Mouse (Mus musculus) midbrain, embryonic 16.5 days (tissue): ENCODE measurements around the gene Abhd8. TPM values are rescaled to one million over a fixed set of nuclear protein-coding genes. Genes with fewer than 3 reads are reported as not detected.

Experiments
- ATAC-seq: fragments of 200-750 bp; cut with Nextera tagmentation; 2 replicates; pipeline ENCODE4 v1.8.0; 2017; ENCODE audit warnings: moderate TSS enrichment
- H3K27ac ChIP-seq: fragments of 300-500 bp; sonication (generic); 2 replicates; pipeline ENCODE4 v1.5.1; 2014; ENCODE audit warnings: mild to moderate bottlenecking, low read length, mixed read lengths
- H3K27me3 ChIP-seq: fragments of 300-500 bp; sonication (generic); 2 replicates; pipeline ENCODE4 v1.6.1; 2014; ENCODE audit warnings: low read depth, low read length, mixed read lengths; ENCODE audit not compliant: control insufficient read depth, insufficient read depth
- H3K36me3 ChIP-seq: fragments of 300-500 bp; sonication (generic); 2 replicates; pipeline ENCODE4 v1.6.1; 2014; ENCODE audit warnings: mild to moderate bottlenecking, low read length, moderate library complexity, mixed read lengths; ENCODE audit not compliant: control insufficient read depth, insufficient read depth
- H3K4me1 ChIP-seq: fragments of 300-500 bp; sonication (generic); 2 replicates; pipeline ENCODE4 v1.6.1; 2014; ENCODE audit warnings: mild to moderate bottlenecking, low read length, mixed read lengths; ENCODE audit not compliant: control insufficient read depth, insufficient read depth
- H3K4me2 ChIP-seq: fragments of 300-500 bp; sonication (generic); 2 replicates; pipeline ENCODE4 v1.6.1; 2014; ENCODE audit warnings: mild to moderate bottlenecking, low read length, mixed read lengths
- H3K4me3 ChIP-seq: fragments of 300-500 bp; sonication (generic); 2 replicates; pipeline ENCODE4 v1.5.1; 2014; ENCODE audit warnings: low read depth, mild to moderate bottlenecking, low read length, moderate library complexity, mixed read lengths
- H3K9ac ChIP-seq: fragments of 300-500 bp; sonication (generic); 2 replicates; pipeline ENCODE4 v1.6.1; 2014; ENCODE audit warnings: low read depth, low read length, mixed read lengths
- H3K9me3 ChIP-seq: fragments of 300-500 bp; sonication (generic); replicated peaks from 2 replicates; pipeline ENCODE4 v1.6.1; 2014; ENCODE audit warnings: mild to moderate bottlenecking, low read length, mixed read lengths; ENCODE audit not compliant: control insufficient read depth, poor library complexity, severe bottlenecking
- WGBS: fragments of 180-500 bp; shearing (Covaris S2); extraction: QIAGEN DNeasy Blood & Tissue Kit; methylation state at CpG from one replicate; pipeline ENCODE4 v1.1.7; 2014; 5-methylcytosine and 5-hydroxymethylcytosine counted together
- polyA plus RNA-seq: library from polyadenylated mRNA; unstranded; fragments of >200 nt; fragmentation: Nextera tagmentation; extraction: Ambion mirVana; gene quantifications from 2 replicates; pipeline ENCODE4 v1.2.1, GENCODE M21; 2015

Gene Abhd8
- polyA plus RNA-seq, 1 experiment from 2014 or later: 176 TPM

- 26% methylated on average over 15 of the region's 15 CpGs for WGBS
- H3K4me3 ChIP-seq: no peak overlapping the region
- H3K27me3 ChIP-seq: no peaks in the 10 kb centered on the region
Observed at GRCm38 (mm10) chr8:71497881-71498501, 34.5 kb upstream of the Abhd8 start.

DNA sequence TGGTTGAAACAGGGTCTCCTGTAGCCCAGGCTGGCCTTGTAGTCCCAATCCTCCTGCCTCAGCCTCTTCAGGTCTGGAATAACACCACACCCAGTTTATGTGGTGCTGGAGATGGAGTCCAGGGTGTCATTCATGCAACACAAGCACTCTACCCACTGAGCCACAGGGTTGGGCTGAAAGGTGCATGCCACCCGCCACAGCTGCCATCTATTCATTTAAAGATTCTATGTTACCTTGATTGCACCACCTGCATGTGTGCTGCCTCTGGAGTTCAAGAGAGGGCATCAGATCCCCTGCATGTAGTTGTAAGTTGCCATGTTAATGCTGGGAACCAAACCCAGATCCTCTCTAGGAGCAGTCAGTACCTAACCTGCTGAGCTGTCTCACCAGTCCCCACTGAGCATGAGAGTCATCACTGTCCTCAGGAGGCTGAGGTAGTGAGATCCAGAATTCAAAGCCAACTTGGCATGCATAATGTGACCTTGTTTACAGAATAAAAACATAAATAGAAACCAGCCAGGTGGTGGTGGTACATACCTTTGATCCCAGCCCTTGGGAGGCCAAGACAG is 33.7 kb upstream of the Abhd8 start:
- WGBS: 96% methylated on average over 1 of the region's 1 CpGs
- no peak for ATAC-seq
- H3K9ac ChIP-seq: no peak overlapping the region
- peaks cover 7% of the 10 kb centered on the region for H3K36me3 ChIP-seq
- H3K27ac ChIP-seq: no peak overlapping the region
- no peaks in the 10 kb centered on the region; the same call in 1 of the 2 replicates for H3K4me1 ChIP-seq
- no peak overlapping the region for H3K4me2 ChIP-seq
- no peaks in the 10 kb centered on the region for H3K9me3 ChIP-seq
- no peaks in the 10 kb centered on the region for H3K27me3 ChIP-seq
- no peak overlapping the region for H3K4me3 ChIP-seq

More at GRCm38 (mm10) chr8:71497881-71498501, 34.5 kb upstream of the Abhd8 start:
- Histone ChIP-seq H3K4me1 (no peaks in the 10 kb centered on the region; the same call in 1 of the 2 replicates), H3K9ac (no peak overlapping the region), H3K9me3 (no peaks in the 10 kb centered on the region), H3K27ac (no peak overlapping the region), H3K4me2 (no peak overlapping the region), H3K36me3 (no peaks in the 10 kb centered on the region)
- no peak for ATAC-seq

- Histone ChIP-seq H3K27ac (no peak overlapping the region), H3K4me3 (no peak overlapping the region), H3K9me3 (no peaks in the 10 kb centered on the region), H3K27me3 (no peaks in the 10 kb centered on the region), H3K36me3 (peaks cover 12% of the 10 kb centered on the region), H3K4me1 (no peaks in the 10 kb centered on the region; the same call in 1 of the 2 replicates), H3K9ac (no peak overlapping the region), H3K4me2 (no peak overlapping the region)
- 53% methylated on average over 11 of the region's 11 CpGs for WGBS
- ATAC-seq: no peak
Observed at GRCm38 (mm10) chr8:71496481-71496880, 33.0 kb upstream of the Abhd8 start.

DNA sequence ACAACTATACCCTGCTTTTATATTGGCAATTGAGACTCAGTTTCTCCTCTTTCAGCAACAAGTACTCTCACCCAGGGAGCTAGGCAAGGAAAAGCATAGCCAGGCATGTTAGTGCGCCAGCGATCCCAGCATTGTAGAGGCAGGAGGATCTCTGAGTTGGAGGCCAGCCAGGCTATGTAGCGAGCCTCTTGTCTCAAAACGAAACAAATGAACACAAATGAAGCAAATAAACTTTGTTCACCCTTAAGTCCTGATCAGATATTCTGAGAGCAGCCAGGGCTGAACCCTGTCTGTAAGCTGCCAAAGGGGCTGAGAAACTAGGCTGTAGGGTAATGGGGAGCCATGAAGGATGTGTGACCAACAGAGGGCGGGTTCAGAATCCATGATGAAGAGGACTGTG is 32.4 kb upstream of the Abhd8 start:
- no peak for ATAC-seq
- 93% methylated on average over 5 of the region's 5 CpGs for WGBS
- no peak overlapping the region for H3K4me2 ChIP-seq
- no peaks in the 10 kb centered on the region for H3K9me3 ChIP-seq
- no peak overlapping the region for H3K4me3 ChIP-seq
- H3K36me3 ChIP-seq: peaks cover 12% of the 10 kb centered on the region
- no peaks in the 10 kb centered on the region for H3K27me3 ChIP-seq
- H3K9ac ChIP-seq: no peak overlapping the region
- no peaks in the 10 kb centered on the region; the same call in 1 of the 2 replicates for H3K4me1 ChIP-seq
- H3K27ac ChIP-seq: no peak overlapping the region

- 24% methylated on average over 15 of the region's 16 CpGs for WGBS
- no peak overlapping the region for H3K27ac ChIP-seq
Observed at GRCm38 (mm10) chr8:71495039-71495438, 31.6 kb upstream of the Abhd8 start.

GRCm38 (mm10) chr8:71488454-71488853 is 25.0 kb upstream of the Abhd8 start:
- Histone ChIP-seq H3K9ac (peak overlapping the region; percentile 76), H3K27me3 (no peaks in the 10 kb centered on the region), H3K36me3 (peaks cover 12% of the 10 kb centered on the region), H3K4me2 (peak overlapping the region; percentile 99), H3K4me1 (peaks cover 27% of the 10 kb centered on the region), H3K27ac (no peak overlapping the region), H3K9me3 (no peaks in the 10 kb centered on the region), H3K4me3 (peak overlapping the region; percentile 79)
- ATAC-seq: peak; percentile 84
- WGBS: 0% methylated on average over 22 of the region's 22 CpGs

More at GRCm38 (mm10) chr8:71495039-71495438, 31.6 kb upstream of the Abhd8 start:
- no peaks in the 10 kb centered on the region for H3K27me3 ChIP-seq
- H3K9ac ChIP-seq: 0 out of 2 replicates have a peak overlapping the region, but pooled peaks have one; percentile 20
- H3K4me3 ChIP-seq: no peak overlapping the region
- H3K9me3 ChIP-seq: no peaks in the 10 kb centered on the region
- H3K4me1 ChIP-seq: no peaks in the 10 kb centered on the region; the same call in 1 of the 2 replicates
- peaks cover 12% of the 10 kb centered on the region for H3K36me3 ChIP-seq
- peak; percentile 51 for ATAC-seq
- no peak overlapping the region for H3K4me2 ChIP-seq

GRCm38 (mm10) chr8:71487691-71488445 is 24.4 kb upstream of the Abhd8 start, which contains the start of gene Gtpbp3:
TSS of gene Gtpbp3 (plus strand) at chr8:71488103.
- peak; percentile 43 for ATAC-seq
- H3K4me2 ChIP-seq: peak within 1 kb of the TSS; percentile 99
- no peaks in the 10 kb centered on the region for H3K9me3 ChIP-seq
- WGBS: under 1% methylated on average over 33 of the region's 33 CpGs
- peak within 1 kb of the TSS; percentile 79 for H3K4me3 ChIP-seq
- no peaks in the 10 kb centered on the region for H3K27me3 ChIP-seq
- H3K36me3 ChIP-seq: peaks cover 14% of the 10 kb centered on the region
- peak within 1 kb of the TSS; percentile 48 for H3K27ac ChIP-seq
- peak within 1 kb of the TSS; percentile 76 for H3K9ac ChIP-seq
- H3K4me1 ChIP-seq: peaks cover 29% of the 10 kb centered on the region

- H3K9ac ChIP-seq: peak overlapping the region; percentile 60
- H3K4me2 ChIP-seq: peak overlapping the region; percentile 92
- H3K4me1 ChIP-seq: peaks cover 29% of the 10 kb centered on the region
- ATAC-seq: no peak
- no peaks in the 10 kb centered on the region for H3K27me3 ChIP-seq
- no peaks in the 10 kb centered on the region for H3K9me3 ChIP-seq
- peaks cover 7% of the 10 kb centered on the region for H3K36me3 ChIP-seq
- 18% methylated on average over 7 of the region's 7 CpGs for WGBS
- peak overlapping the region; percentile 66 for H3K27ac ChIP-seq
- peak overlapping the region; percentile 93 for H3K4me3 ChIP-seq
Observed at GRCm38 (mm10) chr8:71486136-71486529, 22.7 kb upstream of the Abhd8 start.
